Mouse (Mus musculus): ENCODE results near the gene Cabp1. TPM values are rescaled to one million over a fixed set of nuclear protein-coding genes. Genes with fewer than 3 reads are reported as not detected.

Cabp1 gene
- 0.99 and 1.4 TPM in 2 replicates for polyA plus RNA-seq (2015; fragmentation: Nextera tagmentation; extraction: Ambion mirVana)

- DNase-seq (ENCODE audit: low spot score): peak; percentile 86
Measured at GRCm38 (mm10) chr5:115193669-115194625, at the start of gene Cabp1. Gene Cabp1, minus strand, starts transcription at chr5:115194381.

DNA sequence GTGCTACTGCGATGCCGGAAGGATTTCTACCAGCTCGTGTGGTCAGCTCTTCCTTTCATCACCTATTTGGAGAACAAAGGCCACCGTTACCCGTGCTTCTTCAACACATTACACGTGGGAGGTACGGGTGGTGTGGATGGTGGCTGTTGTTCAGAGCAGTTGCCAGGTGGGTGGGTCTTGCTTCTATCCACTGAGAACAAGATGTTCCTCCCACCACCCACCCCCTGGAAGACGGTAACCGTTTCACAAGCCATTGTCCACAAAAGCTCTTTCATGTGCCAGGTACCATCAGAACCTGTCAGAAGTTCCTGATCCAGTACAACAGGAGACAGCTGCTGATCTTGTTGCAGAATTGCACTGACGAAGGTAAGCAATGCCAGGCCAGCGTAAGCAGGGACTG, 46.0 kb upstream of the Cabp1 start:
- DNase-seq (ENCODE audit: low spot score): no peak

GRCm38 (mm10) chr5:115238729-115239195, 44.6 kb upstream of the Cabp1 start:
- no peak for DNase-seq (ENCODE audit: low spot score)

DNA sequence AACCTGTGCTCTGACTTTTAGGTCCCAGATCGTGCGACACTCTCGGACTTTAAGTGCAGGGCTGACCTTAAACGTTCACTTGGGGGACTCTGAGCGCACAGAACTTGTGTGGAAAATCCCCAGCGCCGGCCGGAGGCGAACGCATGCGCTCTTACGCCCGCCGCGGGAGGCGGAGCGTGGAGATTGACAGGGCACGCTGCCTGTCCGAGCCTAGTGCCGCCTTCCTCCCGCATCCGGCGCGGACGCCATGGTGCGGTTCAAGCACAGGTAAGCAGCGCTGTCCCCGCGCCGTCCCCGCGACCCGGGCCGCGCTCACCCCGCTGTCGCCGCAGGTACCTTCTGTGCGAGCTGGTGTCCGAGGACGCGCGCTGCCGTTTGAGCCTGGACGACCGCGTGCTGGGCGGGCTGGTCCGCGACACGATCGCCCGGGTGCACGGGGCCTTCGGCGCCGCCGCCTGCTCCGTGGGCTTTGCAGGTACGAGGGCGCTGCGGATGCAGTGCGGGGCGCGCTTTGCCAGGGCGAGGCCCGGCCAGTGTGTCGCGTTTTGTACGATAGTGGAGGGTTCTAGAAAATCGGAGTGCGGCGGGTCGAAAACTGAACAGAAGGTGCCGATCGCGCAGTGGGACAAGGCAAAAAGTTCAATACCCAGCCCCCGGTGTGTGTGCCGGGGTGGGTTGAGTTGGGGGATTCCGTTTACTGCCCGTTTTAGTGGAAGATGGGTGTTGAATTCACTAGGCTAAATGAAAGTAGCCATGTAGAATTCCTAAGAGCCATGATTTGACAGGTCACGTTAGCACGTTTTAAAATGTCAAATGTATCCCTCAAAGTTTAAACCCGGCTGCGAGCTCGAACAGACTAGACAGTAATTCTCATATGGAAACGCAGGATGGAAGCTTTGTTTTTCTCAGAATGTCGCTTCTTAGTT, 43.9 kb upstream of the Cabp1 start:
- DNase-seq (ENCODE audit: low spot score): peak; percentile 92

GRCm38 (mm10) chr5:115235786-115236263, 41.6 kb upstream of the Cabp1 start, which contains the start of gene Pop5:
Gene Pop5, plus strand, starts transcription at chr5:115235836.
- DNase-seq (ENCODE audit: low spot score): peak; percentile 81

DNA sequence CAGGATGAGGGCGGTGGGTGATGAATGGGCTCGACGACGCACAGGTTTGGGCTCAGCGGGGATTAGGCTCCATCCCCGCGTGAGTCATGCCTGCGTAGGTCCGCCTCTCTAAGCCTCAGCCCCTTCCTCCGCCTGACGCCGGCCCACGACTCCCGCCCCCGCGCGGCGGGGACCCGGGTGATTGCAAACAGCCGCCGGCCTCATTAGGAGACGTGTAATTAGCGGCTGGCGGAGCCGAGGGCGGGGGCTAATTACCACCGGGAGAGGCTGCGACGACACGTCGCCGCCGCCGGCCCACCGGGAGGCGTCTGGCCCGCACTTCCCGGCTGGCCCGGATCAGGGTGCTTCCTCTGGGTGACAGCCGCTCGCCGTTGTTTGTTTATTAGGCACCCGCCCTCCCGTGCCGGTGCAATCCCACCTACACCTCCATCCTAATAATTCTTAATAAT, 41.2 kb upstream of the Cabp1 start:
- DNase-seq (ENCODE audit: low spot score): peak; percentile 29

GRCm38 (mm10) chr5:115234519-115234918, 40.3 kb upstream of the Cabp1 start:
- DNase-seq (ENCODE audit: low spot score): no peak

DNA sequence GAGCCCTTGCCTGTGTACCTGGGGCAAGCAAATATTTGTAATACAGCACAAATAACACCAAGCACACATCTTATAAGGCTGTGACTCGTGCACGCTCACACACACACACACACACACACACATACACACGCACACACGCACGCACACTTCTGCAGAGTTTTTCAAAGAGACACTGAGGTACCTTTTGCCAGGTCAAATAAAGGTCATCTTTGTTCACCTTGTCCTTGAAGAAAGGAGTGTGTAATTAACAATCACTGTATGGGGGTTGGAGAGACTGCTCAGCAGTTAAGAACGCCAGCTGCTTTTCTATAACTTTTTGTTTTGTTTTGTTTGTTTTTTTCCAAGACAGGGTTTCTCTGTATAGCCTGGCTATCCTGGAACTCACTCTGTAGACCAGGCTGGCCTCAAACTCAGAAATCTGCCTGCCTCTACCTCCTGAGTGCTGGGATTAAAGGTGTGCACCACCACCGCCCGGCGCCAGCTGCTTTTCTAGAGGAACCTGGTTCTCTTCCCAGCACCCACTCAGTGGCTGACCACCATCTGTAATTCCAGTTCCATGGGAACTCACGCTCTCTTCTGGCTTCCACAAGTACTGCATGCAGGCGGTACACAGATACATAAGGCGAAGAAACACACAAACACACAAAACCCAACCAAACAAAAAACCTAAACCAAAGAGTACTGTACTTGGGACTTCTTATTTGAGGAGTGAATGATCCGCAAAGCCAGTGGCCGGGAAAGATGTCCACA, 39.0 kb upstream of the Cabp1 start:
- DNase-seq (ENCODE audit: low spot score): no peak

DNA sequence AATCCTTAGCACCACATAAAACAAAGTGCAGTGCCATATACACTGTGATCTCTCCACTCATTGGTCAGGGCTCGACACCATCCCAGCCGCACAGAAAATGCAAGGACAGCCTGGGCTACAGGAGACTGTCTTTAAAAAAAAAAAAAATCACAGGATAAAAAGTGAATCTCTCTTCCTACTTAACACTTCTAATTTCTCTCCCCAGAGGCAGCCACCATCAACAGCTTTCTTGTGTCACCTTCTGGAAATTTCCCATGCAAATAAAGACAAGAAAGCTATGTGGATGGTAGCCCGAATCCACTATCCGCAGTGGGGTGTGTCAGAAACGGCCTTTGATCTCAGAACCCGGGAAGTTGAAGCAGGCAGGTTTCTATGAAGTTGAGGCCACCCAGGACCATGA, 38.3 kb upstream of the Cabp1 start:
- no peak for DNase-seq (ENCODE audit: low spot score)

DNA sequence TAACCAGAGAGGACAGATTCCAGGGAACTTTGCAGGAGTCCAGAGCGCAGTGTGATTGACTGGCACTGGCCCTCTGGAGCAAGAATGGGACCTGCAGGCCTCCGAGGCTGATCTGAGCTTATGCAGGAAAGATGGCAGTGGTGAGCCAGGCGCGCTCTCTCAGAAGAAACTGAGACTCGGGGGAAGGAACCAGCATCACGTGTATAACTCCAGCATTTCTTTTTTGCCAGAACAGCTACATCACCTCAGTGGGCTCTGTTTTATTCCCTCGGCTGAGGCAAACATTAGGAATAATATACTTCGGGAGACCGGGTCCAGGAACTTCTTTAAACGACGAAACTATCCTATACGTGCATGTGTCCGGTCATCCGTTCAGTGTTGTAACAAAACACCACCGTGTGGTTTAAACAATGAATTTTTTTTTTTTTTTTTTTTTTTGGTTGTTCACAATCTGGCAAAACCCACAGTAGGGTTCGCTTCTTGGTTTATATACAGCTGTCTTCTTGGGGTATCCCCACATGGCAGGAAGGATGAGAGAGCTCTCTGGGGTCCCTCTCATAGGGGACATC, 37.5 kb upstream of the Cabp1 start:
- DNase-seq (ENCODE audit: low spot score): no peak

GRCm38 (mm10) chr5:115230830-115231551, 36.8 kb upstream of the Cabp1 start:
- no peak for DNase-seq (ENCODE audit: low spot score)

DNA sequence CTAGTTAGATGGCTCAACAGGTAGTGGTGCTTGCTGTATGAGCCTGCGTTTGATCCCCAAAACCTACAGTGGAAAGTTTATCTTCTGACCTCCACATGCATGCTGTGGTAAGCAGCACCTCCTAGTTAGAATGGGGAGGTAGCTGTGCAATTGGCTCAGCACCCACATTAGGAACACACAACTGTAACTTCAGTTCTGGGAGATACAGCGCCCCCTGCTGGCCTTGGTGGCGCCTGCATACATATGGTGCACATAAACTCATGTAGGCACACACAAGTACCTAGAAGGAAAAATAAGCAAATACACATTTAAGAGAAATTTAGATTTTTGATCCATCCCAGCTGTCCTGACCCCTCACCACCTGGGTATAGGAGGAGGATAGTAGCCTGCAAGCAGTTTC, 28.3 kb upstream of the Cabp1 start:
- DNase-seq (ENCODE audit: low spot score): no peak

DNA sequence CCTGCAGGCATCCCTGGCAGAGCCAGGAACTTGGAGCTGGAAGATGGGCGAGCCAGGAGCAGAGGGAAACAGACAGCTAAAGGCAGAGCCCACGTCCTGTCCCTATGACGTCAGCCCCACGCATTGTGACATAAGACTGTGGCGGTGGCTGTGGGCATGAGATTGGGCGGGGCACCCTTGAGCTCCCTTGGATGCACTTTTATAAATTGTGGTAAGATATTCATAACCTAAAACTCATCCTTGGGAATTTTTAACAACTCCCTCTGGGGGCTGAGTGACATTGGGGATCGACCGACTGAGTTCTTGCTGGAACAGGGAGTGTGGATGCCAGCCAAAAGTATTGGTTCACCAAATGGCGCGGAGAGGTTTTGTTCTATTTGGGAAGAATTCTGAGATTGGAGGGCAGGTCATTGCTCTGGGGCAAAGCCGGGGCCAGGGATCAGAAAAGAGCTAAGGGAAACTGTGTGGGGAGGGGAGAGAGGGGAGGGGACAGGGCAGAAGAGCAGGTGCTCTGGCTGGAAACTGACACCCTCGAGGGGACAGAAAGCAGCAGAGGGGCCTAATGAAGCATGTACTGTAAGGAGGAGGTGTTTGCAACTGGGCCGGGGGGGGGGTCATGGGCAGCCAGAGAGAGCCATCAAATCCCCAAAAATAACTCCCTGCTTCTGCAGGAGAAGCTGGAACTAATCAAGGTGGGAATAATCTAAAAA, 26.9 kb upstream of the Cabp1 start:
- no peak for DNase-seq (ENCODE audit: low spot score)

DNA sequence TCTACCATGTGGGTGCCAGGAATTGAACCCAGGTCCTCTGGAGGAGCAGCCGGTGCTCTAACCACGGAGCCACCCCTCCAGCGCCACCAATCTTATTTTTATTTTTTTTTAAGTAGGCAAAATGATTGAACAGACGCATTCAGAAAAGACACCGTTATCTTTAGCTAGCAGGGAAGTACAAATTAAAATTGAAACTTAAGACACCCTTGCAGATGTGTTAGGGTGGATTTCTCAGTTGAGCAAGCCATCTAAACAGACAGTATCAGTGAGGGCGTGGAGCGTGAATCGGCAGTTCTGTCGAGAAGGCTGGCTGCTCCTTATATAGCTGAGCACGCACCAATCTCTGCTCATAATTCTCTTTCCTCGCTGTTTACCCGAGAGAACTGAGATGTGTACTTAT, 23.8 kb upstream of the Cabp1 start:
- DNase-seq (ENCODE audit: low spot score): no peak

DNA sequence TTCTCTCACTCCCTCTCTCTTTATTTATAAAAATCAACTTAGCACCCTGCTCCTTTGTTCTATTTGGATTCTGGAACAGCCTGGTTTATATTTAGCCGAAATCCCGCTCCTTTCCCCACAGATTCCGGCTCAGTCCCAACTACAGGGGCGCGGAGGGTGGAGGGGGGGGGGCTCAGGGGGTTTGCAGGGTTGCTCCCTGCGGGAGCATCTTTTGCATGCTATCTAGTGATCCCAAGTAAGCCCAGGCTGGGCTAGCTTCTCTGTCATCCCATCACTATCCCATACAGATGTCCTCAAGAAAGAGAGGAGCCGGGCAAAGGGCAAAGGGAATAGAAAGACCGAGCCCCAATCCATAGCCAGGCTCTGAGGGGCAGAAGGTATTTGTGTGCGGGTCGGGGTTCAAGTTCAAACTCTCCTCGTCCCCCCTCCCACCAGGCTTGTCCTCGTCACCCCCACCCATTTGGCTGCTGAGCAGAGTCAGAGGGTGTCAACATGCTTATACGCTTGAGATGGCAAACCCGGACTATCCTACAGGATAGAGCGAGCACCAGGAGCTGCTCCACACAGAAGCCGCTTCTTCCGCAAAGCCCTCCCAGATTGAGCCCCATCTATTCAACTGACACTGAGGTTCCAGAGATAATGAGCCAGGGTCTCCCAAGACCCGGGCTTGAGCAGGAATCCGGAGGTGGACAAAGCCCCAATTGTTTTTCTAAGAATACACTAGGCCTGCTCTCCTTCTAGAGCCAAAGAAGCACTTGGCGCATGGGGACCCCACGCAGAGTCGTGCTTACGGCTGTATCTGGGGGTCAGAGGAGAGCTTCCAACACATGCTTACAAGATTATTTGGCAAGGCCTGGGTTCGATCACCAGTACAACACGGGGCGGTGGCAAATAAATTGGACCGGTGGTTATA, 21.3 kb upstream of the Cabp1 start:
- DNase-seq (ENCODE audit: low spot score): no peak

DNA sequence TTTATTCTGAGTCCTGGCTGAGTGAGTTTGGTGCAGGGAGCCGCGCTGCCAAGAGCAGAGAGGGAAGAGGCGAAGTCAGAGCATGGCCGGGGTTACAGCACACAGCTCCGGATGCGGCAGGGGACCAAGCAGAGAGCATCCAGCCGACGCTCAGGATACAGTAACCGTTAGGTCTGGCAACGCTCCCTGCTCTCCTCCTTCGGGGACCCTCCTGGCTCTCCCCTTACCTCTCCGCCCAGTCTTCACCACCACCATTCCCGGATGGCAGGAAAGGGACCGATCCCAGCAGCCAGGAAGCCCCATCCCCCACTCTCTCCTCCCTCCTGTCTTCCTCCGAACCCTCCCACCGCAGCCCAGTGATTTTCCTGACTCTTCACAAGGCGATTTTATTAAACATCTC, 20.7 kb upstream of the Cabp1 start:
- no peak for DNase-seq (ENCODE audit: low spot score)

DNA sequence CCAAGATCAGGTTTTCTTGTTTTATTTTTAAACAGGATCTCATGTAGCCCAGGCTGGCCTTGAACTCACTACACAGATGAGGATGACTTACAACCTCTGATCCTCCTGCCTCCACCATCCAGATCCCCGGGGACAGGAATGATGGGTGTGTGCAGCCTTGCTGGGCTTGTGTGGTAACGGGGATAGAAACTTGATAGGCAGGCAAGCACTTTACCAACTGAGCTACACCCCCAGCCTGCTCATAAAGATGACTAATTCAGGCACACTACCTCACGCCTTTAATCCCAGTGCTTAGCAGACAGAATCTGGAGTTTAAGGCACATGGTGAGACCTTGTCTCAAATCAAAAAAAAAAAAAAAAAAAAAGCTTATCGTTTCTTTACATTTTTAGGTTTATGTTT, 18.7 kb upstream of the Cabp1 start:
- no peak for DNase-seq (ENCODE audit: low spot score)

- DNase-seq (ENCODE audit: low spot score): no peak
Measured at GRCm38 (mm10) chr5:115212451-115212850, 18.3 kb upstream of the Cabp1 start.

Data from thymus, postnatal 0 days (tissue).